Mouse (Mus musculus) thymus, postnatal 4 days (tissue): Measurements from ENCODE around the gene Kcnh8.

ENCODE experiments used
- DNase-seq: peaks from one replicate; pipeline ENCODE4 v3.0.0; 2021

Gene Kcnh8

GRCm38 (mm10) chr17:52602093-52602780, at the start of gene Kcnh8:
Kcnh8 (plus strand) TSS chr17:52602709.
- DNase-seq, result peak; percentile 57

- peak; percentile 64 for DNase-seq
Measured at GRCm38 (mm10) chr17:52559961-52560720, 42.4 kb upstream of the Kcnh8 start.

GRCm38 (mm10) chr17:52565467-52566155, 36.9 kb upstream of the Kcnh8 start:
- DNase-seq, result no peak

- DNase-seq, result peak; percentile 53
Measured at GRCm38 (mm10) chr17:52569584-52570270, 32.8 kb upstream of the Kcnh8 start.

GRCm38 (mm10) chr17:52572229-52572628, 30.3 kb upstream of the Kcnh8 start:
- DNase-seq, result no peak

GRCm38 (mm10) chr17:52591503-52592194, 10.9 kb upstream of the Kcnh8 start:
- DNase-seq, result no peak

GRCm38 (mm10) chr17:52599141-52599540, 3.4 kb upstream of the Kcnh8 start:
- DNase-seq, result no peak

GRCm38 (mm10) chr17:52600882-52601371, 1.6 kb upstream of the Kcnh8 start:
- DNase-seq, result peak; percentile 70

GRCm38 (mm10) chr17:52602781-52603170, 267 bp downstream of the Kcnh8 start:
- no peak for DNase-seq

GRCm38 (mm10) chr17:52603411-52603810, 902 bp downstream of the Kcnh8 start:
- no peak for DNase-seq

GRCm38 (mm10) chr17:52611382-52611781, 8.9 kb downstream of the Kcnh8 start:
- no peak for DNase-seq

GRCm38 (mm10) chr17:52649186-52649585, 46.7 kb downstream of the Kcnh8 start:
- peak; percentile 64 for DNase-seq

GRCm38 (mm10) chr17:52691988-52692387, 89.5 kb downstream of the Kcnh8 start:
- DNase-seq, result no peak

GRCm38 (mm10) chr17:52701944-52702343, 99.4 kb downstream of the Kcnh8 start:
- DNase-seq, result no peak

- no peak for DNase-seq
Measured at GRCm38 (mm10) chr17:52712319-52712718, 109.8 kb downstream of the Kcnh8 start.

GRCm38 (mm10) chr17:52722214-52722613, 119.7 kb downstream of the Kcnh8 start:
- no peak for DNase-seq

GRCm38 (mm10) chr17:52728806-52729205, 126.3 kb downstream of the Kcnh8 start:
- DNase-seq, result no peak

- no peak for DNase-seq
Measured at GRCm38 (mm10) chr17:52738436-52738835, 135.9 kb downstream of the Kcnh8 start.

GRCm38 (mm10) chr17:52788151-52788550, 185.6 kb downstream of the Kcnh8 start:
- no peak for DNase-seq

- peak; percentile 8 for DNase-seq
Measured at GRCm38 (mm10) chr17:52804463-52804862, 202.0 kb downstream of the Kcnh8 start.

- DNase-seq, result no peak
Measured at GRCm38 (mm10) chr17:52810773-52811172, 208.3 kb downstream of the Kcnh8 start.

GRCm38 (mm10) chr17:52819007-52819406, 216.5 kb downstream of the Kcnh8 start:
- DNase-seq, result no peak
